Mouse (Mus musculus) layer of hippocampus, postnatal 10 days (tissue): Measurements from ENCODE around the gene H2-Q2. TPM values are rescaled to one million over a fixed set of nuclear protein-coding genes. Genes with fewer than 3 reads are reported as not detected.
"Not testable (repeated sequence)": the region's sequence is repeated elsewhere in the genome, so short reads cannot be mapped to it uniquely, and the experiment has no call there.

Experiments used
- DNase-seq, 2 experiments: peaks; one replicate each; pipeline ENCODE4 v3.0.0; 2021; ENCODE audit warnings: low spot score in 2 of 2
- total RNA-seq, 2 experiments: library from RNA; stranded (reverse); gene quantifications; 2 replicates each; pipeline ENCODE4 v1.2.3; 2021

The H2-Q2 gene
- total RNA-seq, 2 experiments from 2014 or later: 2.0 to 2.1 TPM

DNA sequence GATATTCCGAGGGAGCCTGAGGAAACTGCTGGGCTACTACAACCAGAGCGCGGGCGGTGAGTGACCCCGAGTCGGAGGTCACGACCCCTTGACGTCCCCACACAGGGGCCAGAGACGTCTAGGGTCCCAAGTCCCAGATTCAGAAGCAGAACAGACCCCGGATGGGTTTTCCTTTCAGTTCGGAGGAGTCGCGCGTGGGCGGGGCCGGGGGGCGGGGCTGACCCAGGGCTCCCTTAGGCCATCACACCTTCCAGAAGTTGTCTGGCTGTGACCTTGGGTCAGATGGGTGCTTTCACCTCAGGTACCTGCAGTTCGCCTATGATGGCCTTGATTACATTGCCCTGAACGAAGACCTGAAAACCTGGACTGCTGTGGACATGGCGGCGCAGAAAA lies 17.4 kb downstream of the H2-Q2 start:
- DNase-seq: no peak

DNA sequence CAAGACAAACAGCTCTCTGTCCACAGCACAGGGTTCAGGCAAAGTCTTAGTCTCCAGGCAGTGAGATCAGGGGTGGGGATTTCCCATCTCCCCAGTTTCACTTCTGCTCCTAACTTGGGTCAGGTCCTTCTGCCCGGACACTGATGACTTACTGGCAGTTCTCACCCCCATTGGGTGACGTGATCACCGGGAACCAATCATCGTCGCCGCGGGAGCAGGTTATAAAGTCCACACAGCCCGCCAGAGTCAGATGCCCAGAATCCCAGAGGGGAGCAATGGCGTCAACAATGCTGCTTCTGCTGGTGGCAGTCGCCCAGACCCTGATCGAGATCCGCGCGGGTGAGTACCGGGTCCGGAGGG lies 37.3 kb downstream of the H2-Q2 start, which contains the start of gene H2-Q4:
Gene H2-Q4 (plus strand): TSS at position 249 of the 360 bp plus-strand sequence.
- DNase-seq: peak; percentile 76 to 78

DNA sequence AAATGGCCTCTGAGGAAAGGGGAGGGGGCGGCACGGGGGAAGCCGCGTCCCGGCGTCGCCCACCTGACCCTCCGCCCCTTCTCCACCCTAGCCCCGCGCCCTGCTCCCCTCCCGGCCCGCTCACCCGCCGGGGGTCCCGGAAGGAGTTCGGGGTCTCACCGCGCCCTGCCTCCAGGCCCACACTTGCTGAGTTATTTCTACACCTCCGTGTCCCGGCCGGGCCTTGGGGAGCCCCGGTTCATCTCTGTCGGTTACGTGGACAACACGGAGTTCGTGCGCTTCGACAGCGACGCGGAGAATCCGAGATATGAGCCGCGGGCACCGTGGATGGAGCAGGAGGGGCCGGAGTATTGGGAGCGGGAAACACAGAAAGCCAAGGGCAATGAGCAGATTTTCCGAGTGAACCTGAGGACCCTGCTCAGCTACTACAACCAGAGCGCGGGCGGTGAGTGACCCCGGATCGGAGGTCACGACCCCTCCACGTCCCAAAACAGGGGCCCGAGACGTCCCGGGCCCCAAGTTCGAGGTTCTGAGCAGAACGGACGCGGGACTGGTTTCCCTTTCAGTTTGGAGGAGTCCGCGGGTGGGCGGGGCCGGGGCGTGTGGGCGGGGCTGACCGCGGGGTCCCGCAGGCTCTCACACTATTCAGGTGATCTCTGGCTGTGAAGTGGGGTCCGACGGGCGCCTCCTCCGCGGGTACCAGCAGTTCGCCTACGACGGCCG lies 37.8 kb downstream of the H2-Q2 start:
- peak; percentile 14 to 16 for DNase-seq

DNA sequence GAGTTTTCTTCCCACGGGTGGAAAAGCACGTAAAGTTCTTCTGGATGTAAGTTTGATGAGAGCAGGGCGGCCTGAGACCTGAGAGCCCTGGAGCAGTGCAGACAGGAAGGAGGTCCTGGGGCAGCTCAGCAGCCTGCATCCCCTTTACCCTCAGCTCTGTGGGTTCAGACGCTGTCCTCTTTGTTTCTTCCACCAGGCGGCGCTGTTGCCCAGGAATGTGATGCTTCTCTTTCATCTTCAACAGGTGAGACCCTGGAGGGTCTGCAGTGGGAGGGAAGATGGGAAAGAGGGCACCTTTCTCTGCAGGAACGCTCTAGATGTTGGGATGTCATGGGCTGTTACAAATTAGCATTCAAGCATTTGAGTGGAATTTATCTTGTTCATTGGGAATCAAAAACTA lies 47.8 kb downstream of the H2-Q2 start:
- DNase-seq: peak; percentile 16 to 20

DNA sequence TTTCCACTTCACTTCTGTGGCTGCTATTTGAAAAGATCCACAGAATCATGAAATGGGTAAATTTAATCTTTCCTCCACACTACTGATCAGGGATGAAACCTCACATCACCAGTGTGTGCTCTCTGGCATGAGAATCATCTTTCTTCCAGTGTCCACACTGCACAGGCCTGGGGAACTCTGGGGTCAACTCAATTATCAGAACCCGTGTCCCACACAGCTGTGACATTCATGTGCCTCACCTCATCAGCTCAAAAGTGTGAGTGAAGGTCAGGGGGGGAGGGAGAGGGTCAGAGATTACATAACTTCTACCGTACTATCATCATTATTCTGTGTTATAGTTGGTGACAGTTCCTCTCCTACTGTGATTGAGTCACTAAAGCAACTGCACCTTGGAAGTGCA lies 50.6 kb downstream of the H2-Q2 start:
- not testable (repeated sequence) for DNase-seq

DNA sequence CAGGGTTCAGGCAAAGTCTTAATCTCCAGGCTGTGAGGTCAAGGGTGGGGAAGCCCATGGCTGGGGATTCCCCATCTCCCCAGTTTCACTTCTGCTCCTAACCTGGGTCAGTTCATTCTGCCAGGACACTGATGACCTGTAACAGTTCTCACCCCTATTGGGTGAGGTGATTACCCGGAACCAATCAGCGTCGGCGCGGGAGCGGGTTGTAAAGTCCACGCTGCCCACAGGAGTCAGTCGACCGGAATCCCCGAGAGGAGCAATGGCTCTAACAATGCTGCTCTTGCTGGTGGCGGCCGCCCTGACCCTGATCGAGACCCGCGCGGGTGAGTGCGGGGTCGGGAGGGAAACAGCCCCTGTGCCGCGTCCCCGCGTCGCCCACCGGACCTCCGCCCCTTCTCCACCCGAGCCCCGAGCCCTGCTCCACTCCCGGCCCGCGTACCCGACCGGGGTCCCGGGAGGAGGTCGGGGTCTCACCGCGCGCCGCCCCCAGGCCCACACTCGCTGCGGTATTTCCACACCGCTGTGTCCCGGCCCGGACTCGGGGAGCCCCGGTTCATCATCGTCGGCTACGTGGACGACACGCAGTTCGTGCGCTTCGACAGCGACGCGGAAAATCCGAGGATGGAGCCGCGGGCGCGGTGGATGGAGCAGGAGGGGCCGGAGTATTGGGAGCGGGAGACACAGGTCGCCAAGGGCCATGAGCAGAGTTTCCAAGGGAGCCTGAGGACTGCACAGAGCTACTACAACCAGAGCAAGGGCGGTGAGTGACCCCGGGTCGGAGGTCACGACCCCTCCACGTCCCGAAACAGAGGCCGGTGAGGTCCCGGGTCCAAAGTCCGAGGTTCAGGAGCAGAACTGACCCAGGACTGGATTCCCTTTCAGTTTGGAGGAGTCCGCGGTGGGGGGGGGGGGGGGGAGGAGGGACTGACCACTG lies 52.1 kb downstream of the H2-Q2 start:
- not testable (repeated sequence) for DNase-seq

Other genes starting within 250 kb of the H2-Q2 start
- not detected for gene Ly6g5c, start 234.0 kb upstream of the H2-Q2 start, total RNA-seq
- under 1 TPM; 0.58 to 0.82 TPM for gene Ly6g5b, start 226.8 kb upstream of the H2-Q2 start, total RNA-seq
- gene Gpank1, start 220.8 kb upstream of the H2-Q2 start, total RNA-seq: 10 to 100 TPM; 10.7 to 14.6 TPM
- 100 to 1,000 TPM; 178 to 202 TPM for gene Csnk2b, start 220.2 kb upstream of the H2-Q2 start, total RNA-seq
- gene D17H6S53E, start 215.9 kb upstream of the H2-Q2 start, total RNA-seq: 10 to 100 TPM; 21.4 to 25.9 TPM
- gene Apom, start 210.2 kb upstream of the H2-Q2 start, total RNA-seq: not detected
- 100 to 1,000 TPM; 284 to 308 TPM for gene Bag6, start 207.1 kb upstream of the H2-Q2 start, total RNA-seq
- 100 to 1,000 TPM; 284 to 322 TPM for gene Prrc2a, start 177.3 kb upstream of the H2-Q2 start, total RNA-seq
- 10 to 100 TPM; 10.3 to 10.5 TPM for gene Aif1, start 166.2 kb upstream of the H2-Q2 start, total RNA-seq
- 10 to 100 TPM; 15.6 to 17.2 TPM for gene Lst1, start 153.8 kb upstream of the H2-Q2 start, total RNA-seq
- 1 to 10 TPM in 1 of 2 experiments, under 1 TPM in 1; 0.74 to 1.2 TPM for gene Ltb, start 147.8 kb upstream of the H2-Q2 start, total RNA-seq
- gene Tnf, start 140.2 kb upstream of the H2-Q2 start, total RNA-seq: not detected
- under 1 TPM; 0.43 to 0.71 TPM for gene Lta, start 136.9 kb upstream of the H2-Q2 start, total RNA-seq
- not detected for gene Gm16181, start 121.4 kb upstream of the H2-Q2 start, total RNA-seq
- gene Atp6v1g2, start 108.6 kb upstream of the H2-Q2 start, total RNA-seq: 100 to 1,000 TPM; 310 to 356 TPM
- 10 to 100 TPM; 14.2 to 15.5 TPM for gene Nfkbil1, start 106.5 kb upstream of the H2-Q2 start, total RNA-seq
- gene Ddx39b, start 100.5 kb upstream of the H2-Q2 start, total RNA-seq: 100 to 1,000 TPM; 257 to 272 TPM
- 10 to 100 TPM; 15.2 to 17.5 TPM for gene H2-D1, start 79.5 kb upstream of the H2-Q2 start, total RNA-seq
- gene H2-Q1, start 21.8 kb upstream of the H2-Q2 start, total RNA-seq: under 1 TPM in 1 of 2 experiments, not detected in 1; 0.74 TPM
- gene H2-Q4, start 37.4 kb downstream of the H2-Q2 start, total RNA-seq: 1 to 10 TPM; 1.2 to 1.8 TPM
- not detected for gene H2-Q6, start 82.6 kb downstream of the H2-Q2 start, total RNA-seq
- gene H2-Q7, start 96.9 kb downstream of the H2-Q2 start, total RNA-seq: under 1 TPM; 0.31 to 0.39 TPM
- under 1 TPM in 1 of 2 experiments, not detected in 1; 0.07 TPM for gene H2-Q10, start 127.8 kb downstream of the H2-Q2 start, total RNA-seq
- gene Pou5f1, start 163.8 kb downstream of the H2-Q2 start, total RNA-seq: under 1 TPM in 1 of 2 experiments, not detected in 1; 0.25 TPM
- gene Tcf19, start 174.6 kb downstream of the H2-Q2 start, total RNA-seq: 1 to 10 TPM; 7.5 to 8.0 TPM
- gene Cchcr1, start 174.9 kb downstream of the H2-Q2 start, total RNA-seq: 1 to 10 TPM; 7.7 to 9.7 TPM
- not detected for gene Psors1c2, start 191.0 kb downstream of the H2-Q2 start, total RNA-seq
- under 1 TPM; 0.51 to 0.78 TPM for gene Cdsn, start 209.9 kb downstream of the H2-Q2 start, total RNA-seq
- not detected for gene 2300002M23Rik, start 225.2 kb downstream of the H2-Q2 start, total RNA-seq